Mouse (Mus musculus) MEL (cell line): Measurements from ENCODE around the gene Thbs3.

Source experiments
- CHD2 ChIP-seq: IDR thresholded peaks from 2 replicates; pipeline ENCODE4 v1.6.1; 2011; ENCODE audit warnings: low read length, improper control_type of control experiment
- CTCF ChIP-seq, 3 experiments: IDR thresholded peaks in 2 of 3; conservative IDR thresholded peaks in 1 of 3; 2 replicates each; pipeline ENCODE4 v1.5.1; 2011 to 2012; ENCODE audit warnings: low read length in 3 of 3, low read depth in 2 of 3, mild to moderate bottlenecking in 2 of 3, improper control_type of control experiment in 1 of 3, inconsistent platforms in 1 of 3, mixed read lengths in 1 of 3, moderate library complexity in 1 of 3; ENCODE audit not compliant: control insufficient read depth in 1 of 3, insufficient read depth in 1 of 3, poor library complexity in 1 of 3, severe bottlenecking in 1 of 3
- E2F4 ChIP-seq: IDR thresholded peaks from 2 replicates; pipeline ENCODE4 v1.6.1; 2011; ENCODE audit warnings: low read depth, low read length, improper control_type of control experiment, borderline replicate concordance
- ELF1 ChIP-seq: IDR thresholded peaks from 2 replicates; pipeline ENCODE4 v1.6.1; 2014; ENCODE audit warnings: low read depth, mild to moderate bottlenecking, inconsistent platforms, low read length, improper control_type of control experiment, moderate library complexity
- HCFC1 ChIP-seq: IDR thresholded peaks from 2 replicates; pipeline ENCODE4 v1.6.1; 2012; ENCODE audit warnings: low read depth, mild to moderate bottlenecking, inconsistent platforms, low read length, improper control_type of control experiment, moderate library complexity
- JUND ChIP-seq: IDR thresholded peaks from 2 replicates; pipeline ENCODE4 v1.6.1; 2011; ENCODE audit warnings: low read depth, mild to moderate bottlenecking, improper control_type of control experiment, low read length
- POLR2A ChIP-seq, 2 experiments: IDR thresholded peaks; 2 replicates each; pipeline ENCODE4 v1.6.1; 2011 to 2012; ENCODE audit warnings: low read length in 2 of 2, mild to moderate bottlenecking in 2 of 2, control low read depth in 1 of 2, improper control_type of control experiment in 1 of 2, low read depth in 1 of 2, moderate library complexity in 1 of 2; ENCODE audit not compliant: control insufficient read depth in 1 of 2, insufficient read depth in 1 of 2, poor library complexity in 1 of 2
- POLR2AphosphoS2 ChIP-seq: IDR thresholded peaks from 2 replicates; pipeline ENCODE4 v1.6.1; 2011; ENCODE audit warnings: low read length, improper control_type of control experiment
- SIN3A ChIP-seq: IDR thresholded peaks from 2 replicates; pipeline ENCODE4 v1.6.1; 2012; ENCODE audit warnings: low read length, improper control_type of control experiment, inconsistent platforms
- ZC3H11A ChIP-seq: IDR thresholded peaks from 2 replicates; pipeline ENCODE4 v1.6.1; 2012; ENCODE audit warnings: low read depth, mild to moderate bottlenecking, inconsistent platforms, low read length, improper control_type of control experiment
- ZNF384 ChIP-seq: IDR thresholded peaks from 2 replicates; pipeline ENCODE4 v1.6.1; 2012; ENCODE audit warnings: low read depth, mild to moderate bottlenecking, inconsistent platforms, low read length, improper control_type of control experiment

DNA sequence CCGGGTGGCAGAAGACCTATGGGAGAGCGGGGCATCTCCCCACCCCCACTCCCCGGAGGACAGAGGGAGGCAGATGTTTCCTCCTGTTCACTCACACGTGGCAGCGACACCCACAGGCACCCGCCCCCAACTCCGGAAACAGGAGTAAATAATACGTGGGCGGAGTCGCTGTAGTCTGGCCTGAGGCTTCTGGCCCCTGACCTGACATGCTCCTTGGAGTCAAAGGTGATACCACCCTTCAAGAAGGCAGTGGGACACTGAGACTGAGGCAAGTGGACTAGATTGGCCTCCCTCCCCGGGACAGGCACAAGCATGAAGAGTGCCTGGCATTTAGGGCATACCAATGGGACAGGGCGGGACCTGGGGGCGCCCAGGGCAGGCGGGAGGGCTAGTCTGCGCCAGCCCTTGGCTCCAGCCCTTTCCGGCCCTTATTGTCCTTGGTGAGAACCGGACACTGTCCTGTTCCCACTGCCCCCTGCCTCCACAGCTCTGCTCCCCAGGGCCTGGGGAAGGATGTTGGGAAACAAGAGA, 36.5 kb downstream of the Thbs3 start:
- TF ChIP-seq ZNF384, result no peak
- TF ChIP-seq POLR2A (IDR thresholded peaks at IDR 0.05; ENCODE audit: control insufficient read depth in 1 of 2, insufficient read depth in 1 of 2, low read depth in 1 of 2, low read length in 2 of 2, poor library complexity in 1 of 2), result no peak
- TF ChIP-seq ELF1, result 0 out of 2 replicates have a peak, but pooled peaks have one; percentile 14
- TF ChIP-seq POLR2AphosphoS2, result no peak
- TF ChIP-seq ZC3H11A, result no peak
- TF ChIP-seq CTCF (IDR thresholded peaks at IDR 0.05 in 2 of 3, conservative IDR thresholded peaks at IDR 0.05 in 1 of 3; ENCODE audit: control insufficient read depth in 1 of 3, insufficient read depth in 1 of 3, low read depth in 2 of 3, low read length in 3 of 3, poor library complexity in 1 of 3, severe bottlenecking in 1 of 3), result peak in 2 of 3 experiments; percentile 4 to 13; a peak in 2 of 6 replicates
- TF ChIP-seq E2F4, result no peak
- no peak for TF ChIP-seq CHD2
- no peak for TF ChIP-seq JUND
- TF ChIP-seq SIN3A, result peak; percentile 81
- TF ChIP-seq HCFC1, result no peak
